11 mouse cellular contexts compared by ENCODE assay signal in genomic region chr15:64622591-64622990, GRCm38 (mm10).
DNase-seq lines count a peak whose midpoint lies in the region; TF ChIP-seq lines count a peak whose summit lies in the region.
"Had no signal": no experiment of that assay in that cellular context is flagged by ENCODE, and none has a peak within 500 bp of the region (broad histone marks: within the 10 kb centered on the region; RNA-seq: fewer than 3 reads in every experiment).

No protein-coding gene starts in this region.

- no peak for TF ChIP-seq CTCF in cerebellum, adult 2 months (IDR thresholded peaks at IDR 0.05; ENCODE audit: borderline replicate concordance, insufficient read depth, low read depth, low read length)

- no peak for TF ChIP-seq POLR2A in cerebellum, adult 2 months (IDR thresholded peaks at IDR 0.05; ENCODE audit: borderline replicate concordance, insufficient read depth, low read length)

- WGBS in cerebellum, adult 2 months, result 62% methylated on average over 4 of the region's 4 CpGs

- H3K4me3 ChIP-seq in cerebellum, adult 2 months (replicated peaks; ENCODE audit: insufficient read depth, low read depth, low read length), result no peak overlapping the region
- H3K4me3 ChIP-seq: neural tube, embryonic 13.5 days had no signal

- H3K27me3 ChIP-seq in cerebellum, adult 2 months (ENCODE audit: control insufficient read depth, insufficient read depth, low read length), result no peaks in the 10 kb centered on the region; the same call in 1 of the 2 replicates
- H3K27me3 ChIP-seq: neural tube, embryonic 13.5 days had no signal

- peak; percentile 6 to 23 for DNase-seq in cerebellum, adult 2 months
- no peak for DNase-seq in cerebellum, adult 11 months
- peak; percentile 62 for DNase-seq in right cerebral cortex, adult 18-20 months
- no peak for DNase-seq in right cerebral cortex, postnatal 4 days
- peak; percentile 18 for DNase-seq in gastrocnemius, postnatal 10 days
- DNase-seq in right cerebral cortex, postnatal 36 days (ENCODE audit: low spot score in 2 of 2), result peak; percentile 16 to 37
- DNase-seq in B cell, adult 2 months, result no peak
- DNase-seq in ovary, postnatal 10 days (ENCODE audit: low spot score), result no peak
- DNase-seq: kidney, postnatal 10 days had no signal

- H3K27ac ChIP-seq in cerebellum, adult 2 months (ENCODE audit: insufficient read depth, low read length), result no peak overlapping the region
- H3K27ac ChIP-seq: hindbrain, embryonic 14.5 days; neural tube, embryonic 13.5 days had no signal

- no peaks in the 10 kb centered on the region for H3K4me1 ChIP-seq in cerebellum, adult 2 months (ENCODE audit: control insufficient read depth, insufficient read depth, low read length)

Comparison
In these comparisons a context has a peak if more than half of its experiments do, and no peak if none do; other contexts are left out.
1. DNase-seq: peak in cerebellum, adult 2 months (2 of 2), right cerebral cortex, adult 18-20 months (single experiment), gastrocnemius, postnatal 10 days (single experiment) and right cerebral cortex, postnatal 36 days (2 of 2); none in cerebellum, adult 11 months (single experiment), right cerebral cortex, postnatal 4 days (single experiment), B cell, adult 2 months (0 of 2) and ovary, postnatal 10 days (single experiment).